ENCODE assay signal across 17 mouse cellular contexts in genomic region chrX:164886260-164886659, GRCm38 (mm10).
"Had no signal": no experiment of that assay in that cellular context is flagged by ENCODE, and none has a peak within 500 bp of the region (broad histone marks: within the 10 kb centered on the region; RNA-seq: fewer than 3 reads in every experiment).

No protein-coding gene starts in this region.

- DNase-seq: left cerebral cortex, postnatal 4 days; liver; liver, embryonic 13.5 days; liver, postnatal 0 days; lung, adult 18-20 months; lung, adult 2 months; lung, embryonic 14.5 days; lung, postnatal 10 days; lung, postnatal 14 days; lung, postnatal 36 days; lung, postnatal 4 days; midbrain, embryonic 14.5 days had no signal

- ATAC-seq: liver, embryonic 12.5 days; liver, postnatal 0 days; lung, postnatal 0 days; midbrain, embryonic 13.5 days; midbrain, embryonic 15.5 days; midbrain, embryonic 16.5 days had no signal
